Mouse (Mus musculus) intestine, embryonic 16.5 days (tissue): ENCODE data around the gene Urm1. TPM values are rescaled to one million over a fixed set of nuclear protein-coding genes. Genes with fewer than 3 reads are reported as not detected.
A peak's percentile ranks its signal among the peaks of the same experiment; 100 is the strongest.
"Not testable (repeated sequence)": the region's sequence is repeated elsewhere in the genome, so short reads cannot be mapped to it uniquely, and the experiment has no call there.

Experiments
- ATAC-seq: fragments of 200-750 bp; cut with Nextera tagmentation; 2 replicates; pipeline ENCODE4 v1.8.0; 2017; ENCODE audit warnings: moderate TSS enrichment, moderate library complexity
- H3K27ac ChIP-seq: fragments of 300-500 bp; sonication (generic); 2 replicates; pipeline ENCODE4 v1.5.1; 2014; ENCODE audit warnings: mild to moderate bottlenecking, low read length
- H3K27me3 ChIP-seq: fragments of 300-500 bp; sonication (generic); replicated peaks from 2 replicates; pipeline ENCODE4 v1.6.1; 2014; ENCODE audit warnings: low read length, control low read depth, mixed read lengths; ENCODE audit not compliant: control insufficient read depth, insufficient read depth
- H3K36me3 ChIP-seq: fragments of 300-500 bp; sonication (generic); 2 replicates; pipeline ENCODE4 v1.6.1; 2014; ENCODE audit warnings: low read length, control low read depth; ENCODE audit not compliant: control insufficient read depth, insufficient read depth
- H3K4me1 ChIP-seq: fragments of 300-500 bp; sonication (generic); 2 replicates; pipeline ENCODE4 v1.6.1; 2014; ENCODE audit warnings: low read length, control low read depth, mixed read lengths; ENCODE audit not compliant: control insufficient read depth, insufficient read depth
- H3K4me2 ChIP-seq: fragments of 300-500 bp; sonication (generic); 2 replicates; pipeline ENCODE4 v1.6.1; 2014; ENCODE audit warnings: low read depth, low read length, control low read depth
- H3K4me3 ChIP-seq: fragments of 300-500 bp; sonication (generic); 2 replicates; pipeline ENCODE4 v1.5.1; 2014; ENCODE audit warnings: mild to moderate bottlenecking, low read length
- H3K9ac ChIP-seq: fragments of 300-500 bp; sonication (generic); 2 replicates; pipeline ENCODE4 v1.6.1; 2014; ENCODE audit warnings: low read depth, low read length
- H3K9me3 ChIP-seq: fragments of 300-500 bp; sonication (generic); 2 replicates; pipeline ENCODE4 v1.6.1; 2016; ENCODE audit warnings: low read length, control low read depth; ENCODE audit not compliant: control insufficient read depth
- WGBS: fragments of 180-500 bp; shearing (Covaris S2); extraction: QIAGEN DNeasy Blood & Tissue Kit; methylation state at CpG from one replicate; pipeline ENCODE4 v1.1.7; 2014; 5-methylcytosine and 5-hydroxymethylcytosine counted together
- polyA plus RNA-seq: library from polyadenylated mRNA; unstranded; fragments of >200 nt; fragmentation: Nextera tagmentation; extraction: Ambion mirVana; gene quantifications from 2 replicates; pipeline ENCODE4 v1.2.1, GENCODE M21; 2015

The Urm1 gene
- polyA plus RNA-seq, 1 experiment from 2014 or later, result 30.7 TPM

DNA sequence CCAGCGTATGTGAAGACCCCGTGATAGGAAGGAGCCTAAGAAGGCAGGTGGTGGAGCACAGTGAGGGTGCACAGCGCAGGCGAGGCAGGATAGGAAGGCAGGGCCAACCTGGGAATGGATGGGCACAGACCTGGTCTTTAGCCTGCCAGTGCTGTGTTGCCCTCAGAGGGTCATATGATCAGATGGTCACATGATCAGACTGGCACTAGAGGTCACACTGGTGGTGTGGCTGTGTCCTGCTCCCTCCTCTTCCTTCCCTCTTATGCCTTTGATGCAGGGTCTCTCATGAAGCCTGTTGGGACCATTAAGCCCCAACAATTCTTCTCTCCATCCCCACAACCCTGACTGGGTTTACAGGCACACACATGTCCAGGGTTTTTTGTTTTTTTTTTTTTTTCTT is 53.9 kb downstream of the Urm1 start:
- H3K36me3 ChIP-seq, result no peaks in the 10 kb centered on the region
- peaks cover 7% of the 10 kb centered on the region; the same call in 1 of the 2 replicates for H3K4me1 ChIP-seq
- no peak overlapping the region for H3K27ac ChIP-seq
- H3K4me3 ChIP-seq, result no peak overlapping the region
- no peaks in the 10 kb centered on the region for H3K27me3 ChIP-seq
- WGBS, result 91% methylated on average over 4 of the region's 4 CpGs
- ATAC-seq, result no peak
- no peaks in the 10 kb centered on the region for H3K9me3 ChIP-seq
- no peak overlapping the region for H3K9ac ChIP-seq
- H3K4me2 ChIP-seq, result no peak overlapping the region

DNA sequence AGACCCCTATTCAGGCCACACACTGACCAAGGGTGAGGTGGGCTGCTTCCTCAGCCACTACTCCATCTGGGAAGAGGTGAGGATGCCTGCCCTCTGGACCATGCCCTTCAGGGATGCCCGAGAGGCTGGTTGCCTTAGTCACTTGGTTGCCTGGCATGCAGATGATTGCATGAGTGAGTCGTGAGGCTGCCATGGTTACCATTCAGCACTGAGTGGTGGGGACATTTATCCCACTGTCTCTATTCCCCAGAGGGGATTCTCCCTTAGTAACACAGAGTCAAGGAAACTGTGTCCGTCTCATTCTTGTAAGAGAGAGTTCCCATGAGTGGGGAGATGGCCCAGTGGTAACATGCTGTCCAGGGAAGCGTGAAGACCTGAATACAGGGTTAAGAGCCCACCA is 58.2 kb downstream of the Urm1 start:
- H3K9me3 ChIP-seq, result peaks cover 4% of the 10 kb centered on the region; the same call in 1 of the 2 replicates
- no peaks in the 10 kb centered on the region for H3K27me3 ChIP-seq
- H3K4me2 ChIP-seq, result no peak overlapping the region
- no peaks in the 10 kb centered on the region for H3K36me3 ChIP-seq
- H3K27ac ChIP-seq, result no peak overlapping the region
- H3K9ac ChIP-seq, result no peak overlapping the region
- H3K4me1 ChIP-seq, result peaks cover 5% of the 10 kb centered on the region; the same call in 1 of the 2 replicates
- WGBS, result 76% methylated on average over 4 of the region's 4 CpGs
- H3K4me3 ChIP-seq, result no peak overlapping the region
- no peak for ATAC-seq

DNA sequence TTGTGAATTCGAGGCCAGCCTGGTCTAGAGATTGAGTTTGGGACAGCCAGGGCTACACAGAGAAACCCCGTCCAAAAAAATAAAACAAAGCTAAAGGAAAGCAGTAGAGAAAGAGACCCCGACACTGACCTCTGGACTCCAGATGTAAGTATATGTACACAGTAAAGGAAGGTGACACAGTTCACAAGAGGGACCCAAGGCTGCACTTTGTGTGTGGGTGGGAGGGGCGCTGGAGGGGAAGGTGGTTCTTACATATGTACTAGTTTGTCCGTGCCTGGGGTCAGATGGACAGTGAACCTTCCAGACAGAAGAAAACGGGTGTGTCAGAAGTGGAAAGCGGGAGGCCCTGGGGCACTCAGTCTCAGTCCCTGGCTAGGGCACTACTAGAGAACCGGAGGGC is 59.3 kb downstream of the Urm1 start:
- Histone ChIP-seq H3K9ac (0 out of 2 replicates have a peak overlapping the region, but pooled peaks have one; percentile 43), H3K27ac (no peak overlapping the region), H3K27me3 (no peaks in the 10 kb centered on the region), H3K4me1 (peaks cover 5% of the 10 kb centered on the region; the same call in 1 of the 2 replicates), H3K9me3 (peaks cover 4% of the 10 kb centered on the region; the same call in 1 of the 2 replicates), H3K36me3 (no peaks in the 10 kb centered on the region), H3K4me2 (no peak overlapping the region), H3K4me3 (no peak overlapping the region)
- ATAC-seq, result peak; percentile 69
- 57% methylated on average over 8 of the region's 8 CpGs for WGBS

GRCm38 (mm10) chr2:29879964-29880830 is 60.3 kb downstream of the Urm1 start:
- 0 out of 2 replicates have a peak, but pooled peaks have one; percentile 19 for ATAC-seq
- no peaks in the 10 kb centered on the region for H3K36me3 ChIP-seq
- peaks cover 5% of the 10 kb centered on the region; the same call in 1 of the 2 replicates for H3K4me1 ChIP-seq
- H3K9me3 ChIP-seq, result peaks cover 4% of the 10 kb centered on the region; the same call in 1 of the 2 replicates
- no peaks in the 10 kb centered on the region for H3K27me3 ChIP-seq
- H3K4me3 ChIP-seq, result no peak overlapping the region
- 71% methylated on average over 17 of the region's 17 CpGs for WGBS
- H3K9ac ChIP-seq, result no peak overlapping the region
- H3K27ac ChIP-seq, result no peak overlapping the region
- no peak overlapping the region for H3K4me2 ChIP-seq

DNA sequence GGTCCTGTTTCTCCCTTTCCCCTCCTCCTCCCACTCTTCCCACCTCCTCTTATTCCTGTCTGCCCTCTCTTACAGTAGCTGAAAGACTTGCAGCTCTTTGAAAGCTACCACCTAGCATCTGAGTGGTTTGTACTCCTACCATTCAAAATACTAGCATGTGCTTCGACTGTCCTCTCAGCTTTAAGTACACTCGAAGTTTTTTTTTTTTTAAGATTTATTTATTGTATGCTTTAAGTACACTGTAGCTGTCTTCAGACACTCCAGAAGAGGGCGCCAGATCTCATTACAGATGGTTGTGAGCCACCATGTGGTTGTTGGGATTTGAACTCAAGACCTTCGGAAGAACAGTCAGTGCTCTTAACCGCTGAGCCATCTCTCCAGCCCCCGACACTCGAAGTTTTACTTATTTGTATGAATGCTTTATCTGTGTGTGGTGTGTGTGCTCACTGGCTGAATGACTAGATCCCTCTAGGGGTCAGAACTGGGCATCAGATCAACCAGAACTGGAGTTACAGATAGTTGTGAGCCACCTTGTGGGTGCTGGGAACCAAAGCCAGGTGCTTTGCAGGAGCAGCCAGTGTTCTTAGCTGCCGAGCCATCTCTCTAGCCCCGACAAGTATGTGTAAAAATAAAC is 66.9 kb downstream of the Urm1 start:
- H3K27ac ChIP-seq, H3K9ac ChIP-seq, ATAC-seq, H3K4me2 ChIP-seq, H3K9me3 ChIP-seq, H3K4me3 ChIP-seq, H3K4me1 ChIP-seq, H3K27me3 ChIP-seq, H3K36me3 ChIP-seq: not testable (repeated sequence)
- 77% methylated on average over 9 of the region's 9 CpGs for WGBS

GRCm38 (mm10) chr2:29889066-29889944 is 69.4 kb downstream of the Urm1 start, which contains the start of gene Odf2:
Gene Odf2 (plus strand): TSS chr2:29889221.
- H3K27me3 ChIP-seq, result no peaks in the 10 kb centered on the region
- H3K4me2 ChIP-seq, result peak within 1 kb of the TSS; percentile 96
- H3K36me3 ChIP-seq, result 0 out of 2 replicates have a peak, but pooled peaks cover 5% of the 10 kb centered on the region
- H3K27ac ChIP-seq, result peak within 1 kb of the TSS; percentile 84
- 2% methylated on average over 65 of the region's 70 CpGs for WGBS
- peaks cover 7% of the 10 kb centered on the region for H3K4me1 ChIP-seq
- no peaks in the 10 kb centered on the region for H3K9me3 ChIP-seq
- peak; percentile 89 for ATAC-seq
- H3K9ac ChIP-seq, result peak within 1 kb of the TSS; percentile 89
- peak within 1 kb of the TSS; percentile 100 for H3K4me3 ChIP-seq

- 1% methylated on average over 60 of the region's 61 CpGs for WGBS
- Histone ChIP-seq H3K4me3 (peak overlapping the region; percentile 100), H3K9ac (peak overlapping the region; percentile 89), H3K27ac (peak overlapping the region; percentile 84), H3K36me3 (0 out of 2 replicates have a peak, but pooled peaks cover 5% of the 10 kb centered on the region), H3K27me3 (no peaks in the 10 kb centered on the region), H3K4me2 (peak overlapping the region; percentile 87), H3K9me3 (no peaks in the 10 kb centered on the region), H3K4me1 (peaks cover 7% of the 10 kb centered on the region)
- ATAC-seq, result peak; percentile 95
Observed at GRCm38 (mm10) chr2:29889991-29890833, 70.3 kb downstream of the Urm1 start.

DNA sequence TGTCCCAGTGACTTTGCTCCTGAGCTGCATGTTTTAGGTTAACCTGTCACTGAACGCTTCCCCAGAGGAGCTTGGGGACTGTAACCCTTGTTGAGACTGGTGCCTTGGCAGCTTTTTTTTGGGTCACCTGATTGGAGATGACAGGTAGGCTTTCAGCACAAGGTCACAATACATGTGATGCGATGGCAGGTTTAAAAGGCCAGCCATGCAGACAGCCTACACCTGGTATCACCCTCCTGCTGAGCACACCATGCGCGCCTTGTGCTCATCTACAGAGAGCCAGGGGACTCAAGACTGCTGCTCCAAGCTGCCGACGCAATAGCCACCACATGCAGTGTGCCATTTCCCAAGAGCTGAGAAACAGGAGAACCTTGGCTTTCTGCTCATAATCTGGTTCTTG is 71.9 kb downstream of the Urm1 start:
- H3K9me3 ChIP-seq, result no peaks in the 10 kb centered on the region

More for the DNA sequence above, 71.9 kb downstream of the Urm1 start:
- 0 out of 2 replicates have a peak, but pooled peaks cover 5% of the 10 kb centered on the region for H3K36me3 ChIP-seq
- H3K27me3 ChIP-seq, result no peaks in the 10 kb centered on the region
- no peak overlapping the region for H3K4me2 ChIP-seq
- H3K4me3 ChIP-seq, result no peak overlapping the region
- no peak overlapping the region for H3K9ac ChIP-seq
- H3K27ac ChIP-seq, result no peak overlapping the region
- ATAC-seq, result no peak
- H3K4me1 ChIP-seq, result peaks cover 7% of the 10 kb centered on the region
- WGBS, result 93% methylated on average over 6 of the region's 6 CpGs
